Mouse (Mus musculus): ENCODE measurements around the gene Dhrs1.

Dhrs1 gene

GRCm38 (mm10) chr14:55762001-55762821 is 16.7 kb upstream of the Dhrs1 start:
- peak; percentile 39 for DNase-seq (ENCODE audit: low spot score)

GRCm38 (mm10) chr14:55761163-55761562 is 15.7 kb upstream of the Dhrs1 start, which contains the start of gene Ltb4r2:
TSS of gene Ltb4r2 (plus strand) at chr14:55761428.
- DNase-seq (ENCODE audit: low spot score): no peak

GRCm38 (mm10) chr14:55760156-55760555 is 14.7 kb upstream of the Dhrs1 start:
- peak; percentile 77 for DNase-seq (ENCODE audit: low spot score)

GRCm38 (mm10) chr14:55758363-55758784 is 12.9 kb upstream of the Dhrs1 start, which contains the start of gene Cideb:
TSS of gene Cideb (minus strand) at chr14:55758458.
- no peak for DNase-seq (ENCODE audit: low spot score)

- no peak for DNase-seq (ENCODE audit: low spot score)
Measured at GRCm38 (mm10) chr14:55757566-55757965, 12.1 kb upstream of the Dhrs1 start.

GRCm38 (mm10) chr14:55747051-55747847 is 1.8 kb upstream of the Dhrs1 start:
- no peak for DNase-seq (ENCODE audit: low spot score)

GRCm38 (mm10) chr14:55745861-55746237 is 359 bp upstream of the Dhrs1 start:
- no peak for DNase-seq (ENCODE audit: low spot score)

GRCm38 (mm10) chr14:55743711-55744110 is 1.8 kb downstream of the Dhrs1 start:
- DNase-seq (ENCODE audit: low spot score): peak; percentile 88

GRCm38 (mm10) chr14:55737086-55737687 is 8.3 kb downstream of the Dhrs1 start:
- DNase-seq (ENCODE audit: low spot score): no peak

GRCm38 (mm10) chr14:55735758-55736157 is 9.7 kb downstream of the Dhrs1 start:
- no peak for DNase-seq (ENCODE audit: low spot score)

GRCm38 (mm10) chr14:55735334-55735733 is 10.2 kb downstream of the Dhrs1 start:
- DNase-seq (ENCODE audit: low spot score): no peak

GRCm38 (mm10) chr14:55734869-55735268 is 10.6 kb downstream of the Dhrs1 start:
- DNase-seq (ENCODE audit: low spot score): no peak

- no peak for DNase-seq (ENCODE audit: low spot score)
Measured at GRCm38 (mm10) chr14:55733889-55734288, 11.6 kb downstream of the Dhrs1 start.

GRCm38 (mm10) chr14:55730531-55731032 is 14.9 kb downstream of the Dhrs1 start:
- no peak for DNase-seq (ENCODE audit: low spot score)

- no peak for DNase-seq (ENCODE audit: low spot score)
Measured at GRCm38 (mm10) chr14:55730116-55730515, 15.4 kb downstream of the Dhrs1 start.

GRCm38 (mm10) chr14:55727889-55728685 is 17.4 kb downstream of the Dhrs1 start:
- DNase-seq (ENCODE audit: low spot score): no peak

GRCm38 (mm10) chr14:55726261-55726660 is 19.2 kb downstream of the Dhrs1 start:
- no peak for DNase-seq (ENCODE audit: low spot score)

GRCm38 (mm10) chr14:55724411-55724871 is 21.0 kb downstream of the Dhrs1 start:
- DNase-seq (ENCODE audit: low spot score): no peak

GRCm38 (mm10) chr14:55723433-55723832 is 22.1 kb downstream of the Dhrs1 start:
- DNase-seq (ENCODE audit: low spot score): no peak

- no peak for DNase-seq (ENCODE audit: low spot score)
Measured at GRCm38 (mm10) chr14:55722438-55722945, 23.0 kb downstream of the Dhrs1 start.

Measured in urinary bladder, postnatal 25 days (tissue).